Mouse (Mus musculus) erythroblast, embryonic 14.5 days (primary cell): ENCODE data around the gene Bub1. TPM values are rescaled to one million over a fixed set of nuclear protein-coding genes. Genes with fewer than 3 reads are reported as not detected.
A peak's percentile ranks its signal among the peaks of the same experiment; 100 is the strongest.

Source experiments
- H3K27me3 ChIP-seq: 2 replicates; pipeline ENCODE4 v1.6.1; 2012; ENCODE audit warnings: inconsistent platforms; ENCODE audit not compliant: control insufficient read depth
- H3K36me3 ChIP-seq: 2 replicates; pipeline ENCODE4 v1.6.1; 2012; ENCODE audit warnings: mild to moderate bottlenecking, inconsistent platforms; ENCODE audit not compliant: control insufficient read depth
- H3K4me1 ChIP-seq: 2 replicates; pipeline ENCODE4 v1.6.1; 2012; ENCODE audit warnings: inconsistent platforms; ENCODE audit not compliant: control insufficient read depth
- H3K4me3 ChIP-seq: replicated peaks from 2 replicates; pipeline ENCODE3; 2012; ENCODE audit warnings: moderate library complexity, mild to moderate bottlenecking, inconsistent platforms
- H3K9me3 ChIP-seq: 2 replicates; pipeline ENCODE4 v1.6.1; 2012; ENCODE audit warnings: low read length, inconsistent platforms, mixed read lengths; ENCODE audit not compliant: control insufficient read depth
- GATA1 ChIP-seq: IDR thresholded peaks from 2 replicates; pipeline ENCODE4 v1.6.1; 2012; ENCODE audit warnings: low read length, inconsistent platforms, mixed read lengths
- TAL1 ChIP-seq: IDR thresholded peaks from 3 replicates; pipeline ENCODE4 v1.6.1; 2012; ENCODE audit warnings: low read length, inconsistent platforms, mixed read lengths
- polyA plus RNA-seq: library from polyadenylated mRNA; stranded (reverse); fragments of >175 nt; gene quantifications from 2 replicates; pipeline ENCODE4 v1.2.3, GENCODE M21; 2012

Bub1 gene
- polyA plus RNA-seq, 1 experiment = 1.6 TPM

GRCm38 (mm10) chr2:127841402-127841801 lies 9.7 kb upstream of the Bub1 start:
- no peaks in the 10 kb centered on the region for H3K36me3 ChIP-seq
- peaks cover 59% of the 10 kb centered on the region for H3K27me3 ChIP-seq
- no peaks in the 10 kb centered on the region for H3K4me1 ChIP-seq
- TF ChIP-seq TAL1 (no peak), GATA1 (no peak)
- no peaks in the 10 kb centered on the region for H3K9me3 ChIP-seq
- no peak overlapping the region for H3K4me3 ChIP-seq

- Histone ChIP-seq H3K36me3 (no peaks in the 10 kb centered on the region), H3K4me3 (no peak overlapping the region), H3K4me1 (no peaks in the 10 kb centered on the region), H3K9me3 (no peaks in the 10 kb centered on the region), H3K27me3 (peaks cover 71% of the 10 kb centered on the region)
- no peak for TF ChIP-seq TAL1
- TF ChIP-seq GATA1 = no peak
Observed at GRCm38 (mm10) chr2:127839425-127839824, 7.8 kb upstream of the Bub1 start.

GRCm38 (mm10) chr2:127838576-127838975 lies 6.9 kb upstream of the Bub1 start, which contains the start of gene Acoxl:
Gene Acoxl, plus strand, starts transcription at chr2:127838876.
- peaks cover 76% of the 10 kb centered on the region for H3K27me3 ChIP-seq

GRCm38 (mm10) chr2:127832833-127833190 lies 1.1 kb upstream of the Bub1 start:
- peaks cover 27% of the 10 kb centered on the region for H3K27me3 ChIP-seq
- H3K4me3 ChIP-seq = peak overlapping the region; percentile 100
- H3K36me3 ChIP-seq = peaks cover 21% of the 10 kb centered on the region
- H3K9me3 ChIP-seq = no peaks in the 10 kb centered on the region
- TF ChIP-seq GATA1 = no peak
- TF ChIP-seq TAL1 = no peak
- peaks cover 20% of the 10 kb centered on the region for H3K4me1 ChIP-seq

More at GRCm38 (mm10) chr2:127838576-127838975, 6.9 kb upstream of the Bub1 start, which contains the start of gene Acoxl:
- H3K36me3 ChIP-seq = no peaks in the 10 kb centered on the region
- no peaks in the 10 kb centered on the region for H3K9me3 ChIP-seq
- H3K4me1 ChIP-seq = no peaks in the 10 kb centered on the region
- H3K4me3 ChIP-seq = no peak within 1 kb of the TSS
- TF ChIP-seq TAL1 = no peak
- TF ChIP-seq GATA1 = no peak

- TF ChIP-seq GATA1 (no peak), TAL1 (no peak)
- H3K36me3 ChIP-seq = peaks cover 26% of the 10 kb centered on the region
- no peaks in the 10 kb centered on the region for H3K9me3 ChIP-seq
- peak overlapping the region; percentile 100 for H3K4me3 ChIP-seq
- H3K4me1 ChIP-seq = peaks cover 22% of the 10 kb centered on the region
- peaks cover 21% of the 10 kb centered on the region for H3K27me3 ChIP-seq
Observed at GRCm38 (mm10) chr2:127832103-127832832, 603 bp upstream of the Bub1 start.

GRCm38 (mm10) chr2:127791919-127792603 lies 39.6 kb downstream of the Bub1 start, which contains the start of gene Mtln:
Gene Mtln, minus strand, starts transcription at chr2:127792488.
- peaks cover 44% of the 10 kb centered on the region for H3K4me1 ChIP-seq
- no peaks in the 10 kb centered on the region for H3K27me3 ChIP-seq
- H3K4me3 ChIP-seq = peak within 1 kb of the TSS; percentile 90
- no peak for TF ChIP-seq TAL1
- TF ChIP-seq GATA1 = no peak
- no peaks in the 10 kb centered on the region for H3K9me3 ChIP-seq
- H3K36me3 ChIP-seq = no peaks in the 10 kb centered on the region

- Histone ChIP-seq H3K36me3 (no peaks in the 10 kb centered on the region), H3K27me3 (no peaks in the 10 kb centered on the region), H3K9me3 (no peaks in the 10 kb centered on the region), H3K4me3 (peak overlapping the region; percentile 83), H3K4me1 (peaks cover 44% of the 10 kb centered on the region)
- no peak for TF ChIP-seq GATA1
- no peak for TF ChIP-seq TAL1
Observed at GRCm38 (mm10) chr2:127789651-127790270, 41.9 kb downstream of the Bub1 start.

- no peaks in the 10 kb centered on the region for H3K36me3 ChIP-seq
- no peak for TF ChIP-seq TAL1
- TF ChIP-seq GATA1 = no peak
- H3K27me3 ChIP-seq = no peaks in the 10 kb centered on the region
- H3K9me3 ChIP-seq = no peaks in the 10 kb centered on the region
- H3K4me3 ChIP-seq = peak overlapping the region; percentile 83
- H3K4me1 ChIP-seq = peaks cover 44% of the 10 kb centered on the region
Observed at GRCm38 (mm10) chr2:127789138-127789537, 42.5 kb downstream of the Bub1 start.
